Comparison of ENCODE assay signal across 13 mouse cellular contexts in the genomic region with DNA sequence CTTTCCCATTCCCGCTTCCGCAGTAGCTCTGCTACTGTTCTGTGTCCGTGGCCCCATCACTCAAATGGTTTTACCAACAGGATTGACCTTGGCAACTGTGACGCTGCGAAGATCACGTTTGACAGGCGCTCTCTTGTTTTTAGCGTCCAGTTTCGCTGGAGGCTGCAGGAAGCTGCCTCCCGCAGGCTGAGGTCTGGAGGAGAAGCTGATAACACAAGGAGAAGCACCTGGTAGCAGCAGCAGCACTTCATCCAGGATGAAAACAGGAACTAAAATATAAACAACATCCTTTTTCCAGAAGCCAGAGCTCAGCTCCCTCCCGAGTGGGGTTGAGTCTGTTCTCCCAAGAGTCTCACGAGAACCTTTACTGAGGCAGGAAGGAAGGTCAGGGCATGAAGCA.
DNase-seq lines count a peak whose midpoint lies in the region; ATAC-seq lines count a peak whose summit lies in the region.
"Had no signal": no experiment of that assay in that cellular context is flagged by ENCODE, and none has a peak within 500 bp of the region (broad histone marks: within the 10 kb centered on the region; RNA-seq: fewer than 3 reads in every experiment).

No protein-coding gene starts in this region.

- no peaks in the 10 kb centered on the region for H3K36me3 ChIP-seq in intestine, embryonic 14.5 days (ENCODE audit: control insufficient read depth, insufficient read depth, low read length)
- H3K36me3 ChIP-seq in intestine, embryonic 16.5 days (ENCODE audit: control insufficient read depth, insufficient read depth, low read length) = no peaks in the 10 kb centered on the region
- H3K36me3 ChIP-seq in midbrain, embryonic 11.5 days (ENCODE audit: control insufficient read depth, insufficient read depth, low read length) = no peaks in the 10 kb centered on the region
- no peaks in the 10 kb centered on the region for H3K36me3 ChIP-seq in midbrain, embryonic 13.5 days
- H3K36me3 ChIP-seq: embryonic facial prominence, embryonic 15.5 days had no signal

- 0 out of 2 replicates have a peak, but pooled peaks cover 3% of the 10 kb centered on the region for H3K4me1 ChIP-seq in intestine, embryonic 14.5 days (replicated peaks; ENCODE audit: control insufficient read depth, insufficient read depth, low read length)
- no peaks in the 10 kb centered on the region for H3K4me1 ChIP-seq in intestine, embryonic 16.5 days (ENCODE audit: control insufficient read depth, insufficient read depth, low read length)
- no peaks in the 10 kb centered on the region for H3K4me1 ChIP-seq in midbrain, embryonic 11.5 days (ENCODE audit: control insufficient read depth, insufficient read depth, low read length)
- H3K4me1 ChIP-seq in midbrain, embryonic 13.5 days (replicated peaks) = no peaks in the 10 kb centered on the region
- H3K4me1 ChIP-seq: embryonic facial prominence, embryonic 15.5 days had no signal

- no peaks in the 10 kb centered on the region for H3K9me3 ChIP-seq in intestine, embryonic 14.5 days (ENCODE audit: control insufficient read depth, low read length)
- no peaks in the 10 kb centered on the region for H3K9me3 ChIP-seq in intestine, embryonic 16.5 days (ENCODE audit: control insufficient read depth, low read length)
- no peaks in the 10 kb centered on the region for H3K9me3 ChIP-seq in midbrain, embryonic 11.5 days (ENCODE audit: control insufficient read depth, low read length)
- no peaks in the 10 kb centered on the region for H3K9me3 ChIP-seq in midbrain, embryonic 13.5 days
- H3K9me3 ChIP-seq: embryonic facial prominence, embryonic 15.5 days had no signal

- no peak overlapping the region for H3K4me3 ChIP-seq in intestine, embryonic 14.5 days (ENCODE audit: low read depth, low read length)
- H3K4me3 ChIP-seq in intestine, embryonic 16.5 days (ENCODE audit: low read length) = no peak overlapping the region
- no peak overlapping the region for H3K4me3 ChIP-seq in midbrain, embryonic 11.5 days (ENCODE audit: low read depth, low read length)
- no peak overlapping the region for H3K4me3 ChIP-seq in midbrain, embryonic 13.5 days (replicated peaks)
- H3K4me3 ChIP-seq: embryonic facial prominence, embryonic 15.5 days had no signal

- no peak overlapping the region for H3K9ac ChIP-seq in intestine, embryonic 14.5 days (ENCODE audit: low read length)
- no peak overlapping the region for H3K9ac ChIP-seq in intestine, embryonic 16.5 days (ENCODE audit: low read depth, low read length)
- H3K9ac ChIP-seq in midbrain, embryonic 11.5 days (ENCODE audit: low read length) = no peak overlapping the region
- no peak overlapping the region for H3K9ac ChIP-seq in midbrain, embryonic 13.5 days (replicated peaks)
- H3K9ac ChIP-seq: embryonic facial prominence, embryonic 15.5 days had no signal

- H3K27me3 ChIP-seq in intestine, embryonic 14.5 days (replicated peaks; ENCODE audit: control insufficient read depth, insufficient read depth, low read length) = no peaks in the 10 kb centered on the region
- no peaks in the 10 kb centered on the region for H3K27me3 ChIP-seq in intestine, embryonic 16.5 days (replicated peaks; ENCODE audit: control insufficient read depth, insufficient read depth, low read length)
- H3K27me3 ChIP-seq in midbrain, embryonic 11.5 days (ENCODE audit: control insufficient read depth, insufficient read depth, low read length) = no peaks in the 10 kb centered on the region
- H3K27me3 ChIP-seq in midbrain, embryonic 13.5 days = no peaks in the 10 kb centered on the region
- H3K27me3 ChIP-seq: embryonic facial prominence, embryonic 15.5 days had no signal

- H3K27ac ChIP-seq in intestine, embryonic 14.5 days (ENCODE audit: low read depth) = no peak overlapping the region
- H3K27ac ChIP-seq in intestine, embryonic 16.5 days (ENCODE audit: low read length) = no peak overlapping the region
- H3K27ac ChIP-seq in midbrain, embryonic 11.5 days (ENCODE audit: low read depth, low read length) = no peak overlapping the region
- no peak overlapping the region for H3K27ac ChIP-seq in midbrain, embryonic 13.5 days
- H3K27ac ChIP-seq: embryonic facial prominence, embryonic 15.5 days had no signal

- no peak for ATAC-seq in intestine, embryonic 14.5 days (replicated peaks; ENCODE audit: low FRiP score, low TSS enrichment, low read depth)
- no peak for ATAC-seq in intestine, embryonic 16.5 days
- peak; percentile 68 for ATAC-seq in common myeloid progenitor, adult 5-6 weeks (replicated peaks; ENCODE audit: low read depth, poor library complexity, severe bottlenecking)
- peak; percentile 68 for ATAC-seq in granulocyte monocyte progenitor cell, adult 5-6 weeks (replicated peaks; ENCODE audit: poor library complexity, severe bottlenecking)
- ATAC-seq in midbrain, embryonic 11.5 days (ENCODE audit: low FRiP score) = no peak
- no peak for ATAC-seq in midbrain, embryonic 13.5 days

- H3K4me2 ChIP-seq in intestine, embryonic 14.5 days (ENCODE audit: low read length) = peak overlapping the region; percentile 30
- no peak overlapping the region for H3K4me2 ChIP-seq in intestine, embryonic 16.5 days (ENCODE audit: low read depth, low read length)
- H3K4me2 ChIP-seq in midbrain, embryonic 11.5 days = no peak overlapping the region
- no peak overlapping the region for H3K4me2 ChIP-seq in midbrain, embryonic 13.5 days (replicated peaks)
- H3K4me2 ChIP-seq: embryonic facial prominence, embryonic 15.5 days had no signal

- DNase-seq in intestine, embryonic 14.5 days (ENCODE audit: low spot score) = no peak
- peak; percentile 33 for DNase-seq in kidney, postnatal 10 days
- DNase-seq in midbrain, embryonic 11.5 days (ENCODE audit: low spot score, missing footprints) = no peak
- DNase-seq: cerebellum, adult 11 months; layer of hippocampus, adult 9-11 months; lung, postnatal 36 days; spleen, adult 18-20 months; thymus, adult 2 months had no signal

- WGBS in intestine, embryonic 14.5 days = 23% methylated on average over 12 of the region's 12 CpGs
- WGBS in intestine, embryonic 16.5 days = 40% methylated on average over 12 of the region's 12 CpGs
- 70% methylated on average over 12 of the region's 12 CpGs for WGBS in midbrain, embryonic 11.5 days
- WGBS in midbrain, embryonic 13.5 days = 71% methylated on average over 12 of the region's 12 CpGs

Comparison
In these comparisons a context has a peak if more than half of its experiments do, and no peak if none do; other contexts are left out.
1. ATAC-seq: peak in common myeloid progenitor, adult 5-6 weeks (single experiment) and granulocyte monocyte progenitor cell, adult 5-6 weeks (single experiment); none in intestine, embryonic 14.5 days (single experiment), intestine, embryonic 16.5 days (single experiment), midbrain, embryonic 11.5 days (single experiment) and midbrain, embryonic 13.5 days (single experiment).